Mouse (Mus musculus) lung, postnatal 0 days (tissue): ENCODE results near the gene Synpo2l. TPM values are rescaled to one million over a fixed set of nuclear protein-coding genes. Genes with fewer than 3 reads are reported as not detected.

Experiments
- ATAC-seq: fragments of 200-750 bp; cut with Nextera tagmentation; 2 replicates; pipeline ENCODE4 v1.8.0; 2017; ENCODE audit warnings: moderate library complexity
- DNase-seq: peaks from one replicate; pipeline ENCODE4 v3.0.0-alpha.2; 2016; ENCODE audit warnings: low spot score
- H3K27ac ChIP-seq: fragments of 300-500 bp; sonication (generic); 2 replicates; pipeline ENCODE4 v1.5.1; 2014; ENCODE audit warnings: antibody characterized with exemption, mild to moderate bottlenecking, low read length, mixed read lengths
- H3K27me3 ChIP-seq: fragments of 300-500 bp; sonication (generic); replicated peaks from 2 replicates; pipeline ENCODE4 v1.6.1; 2014; ENCODE audit warnings: low read length, mixed read lengths; ENCODE audit not compliant: insufficient read depth
- H3K36me3 ChIP-seq: fragments of 300-500 bp; sonication (generic); 2 replicates; pipeline ENCODE4 v1.6.1; 2014; ENCODE audit warnings: low read length, mixed read lengths; ENCODE audit not compliant: insufficient read depth
- H3K4me1 ChIP-seq: fragments of 300-500 bp; sonication (generic); 2 replicates; pipeline ENCODE4 v1.6.1; 2014; ENCODE audit warnings: antibody characterized with exemption, low read depth, low read length, mixed read lengths; ENCODE audit not compliant: insufficient read depth
- H3K4me2 ChIP-seq: fragments of 300-500 bp; sonication (generic); replicated peaks from 2 replicates; pipeline ENCODE4 v1.6.1; 2014; ENCODE audit warnings: low read depth, mild to moderate bottlenecking, low read length, moderate library complexity, mixed read lengths
- H3K4me3 ChIP-seq: fragments of 300-500 bp; sonication (generic); 2 replicates; pipeline ENCODE4 v1.5.1; 2014; ENCODE audit warnings: low read depth, low read length
- H3K9ac ChIP-seq: fragments of 300-500 bp; sonication (generic); replicated peaks from 2 replicates; pipeline ENCODE4 v1.6.1; 2014; ENCODE audit warnings: low read depth, mild to moderate bottlenecking
- H3K9me3 ChIP-seq: fragments of 300-500 bp; sonication (generic); 2 replicates; pipeline ENCODE4 v1.6.1; 2016; ENCODE audit warnings: low read length, mixed read lengths
- CTCF ChIP-seq: IDR thresholded peaks from 2 replicates; pipeline ENCODE4 v1.5.1; 2016; ENCODE audit warnings: antibody characterized with exemption, mild to moderate bottlenecking
- EP300 ChIP-seq: IDR thresholded peaks from 2 replicates; pipeline ENCODE4 v1.6.1; 2016; ENCODE audit warnings: antibody characterized with exemption, mild to moderate bottlenecking, control low read depth
- WGBS: fragments of 180-500 bp; shearing (Covaris S2); extraction: QIAGEN DNeasy Blood & Tissue Kit; methylation state at CpG from one replicate; pipeline ENCODE4 v1.1.7; 2014; 5-methylcytosine and 5-hydroxymethylcytosine counted together
- polyA plus RNA-seq: library from polyadenylated mRNA; unstranded; fragments of >200 nt; fragmentation: Nextera tagmentation; extraction: Ambion mirVana; gene quantifications from 2 replicates; pipeline ENCODE4 v1.2.1, GENCODE M21; 2015

The Synpo2l gene
- polyA plus RNA-seq, 1 experiment from 2014 or later = 0.63 TPM

DNA sequence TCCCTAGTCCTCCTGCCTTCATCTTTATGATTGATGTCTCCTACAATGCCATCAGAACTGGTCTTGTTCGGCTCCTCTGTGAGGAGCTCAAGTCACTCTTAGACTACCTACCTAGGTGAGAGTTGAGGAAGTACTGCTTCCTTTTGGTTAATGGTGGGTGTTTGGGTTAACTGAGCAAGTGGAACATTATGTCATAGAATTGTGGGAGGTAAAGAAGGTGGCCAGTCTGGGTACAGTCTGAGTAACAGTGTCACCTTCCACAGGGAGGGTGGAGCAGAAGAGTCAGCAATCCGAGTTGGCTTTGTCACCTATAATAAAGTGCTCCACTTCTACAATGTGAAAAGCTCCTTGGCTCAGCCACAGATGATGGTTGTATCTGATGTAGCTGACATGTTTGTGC lies 20.9 kb upstream of the Synpo2l start:
- Histone ChIP-seq H3K27ac (no peak overlapping the region), H3K9me3 (no peaks in the 10 kb centered on the region), H3K4me3 (no peak overlapping the region), H3K4me2 (no peak overlapping the region), H3K27me3 (no peaks in the 10 kb centered on the region), H3K9ac (no peak overlapping the region), H3K4me1 (no peaks in the 10 kb centered on the region; the same call in 1 of the 2 replicates), H3K36me3 (peaks cover 60% of the 10 kb centered on the region)
- WGBS = 83% methylated on average over 2 of the region's 2 CpGs
- ATAC-seq (no peak), DNase-seq (no peak)
- no peak for TF ChIP-seq CTCF

DNA sequence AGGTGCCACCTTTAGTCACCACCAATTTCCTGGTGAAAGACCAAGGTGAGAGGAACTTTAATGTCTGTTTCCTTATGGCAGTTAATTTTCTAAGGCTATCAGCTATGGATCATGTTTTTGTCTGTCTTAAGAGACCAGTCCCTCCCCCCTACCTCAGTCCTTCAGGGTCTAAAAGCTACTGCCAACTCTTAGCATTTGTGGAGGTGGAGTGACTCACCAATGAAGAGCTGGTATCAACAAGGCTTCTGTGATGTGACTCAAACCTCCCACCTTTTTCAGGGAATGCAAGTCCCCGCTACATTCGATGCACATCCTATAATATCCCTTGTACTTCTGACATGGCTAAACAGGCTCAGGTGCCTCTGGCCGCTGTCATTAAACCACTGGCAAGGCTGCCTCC lies 18.4 kb upstream of the Synpo2l start:
- Histone ChIP-seq H3K4me3 (no peak overlapping the region), H3K4me1 (no peaks in the 10 kb centered on the region), H3K4me2 (no peak overlapping the region), H3K36me3 (peaks cover 76% of the 10 kb centered on the region), H3K9me3 (no peaks in the 10 kb centered on the region), H3K27me3 (no peaks in the 10 kb centered on the region), H3K27ac (no peak overlapping the region), H3K9ac (no peak overlapping the region)
- 96% methylated on average over 3 of the region's 3 CpGs for WGBS
- no peak for ATAC-seq
- TF ChIP-seq EP300 (no peak), CTCF (no peak)
- DNase-seq = no peak

DNA sequence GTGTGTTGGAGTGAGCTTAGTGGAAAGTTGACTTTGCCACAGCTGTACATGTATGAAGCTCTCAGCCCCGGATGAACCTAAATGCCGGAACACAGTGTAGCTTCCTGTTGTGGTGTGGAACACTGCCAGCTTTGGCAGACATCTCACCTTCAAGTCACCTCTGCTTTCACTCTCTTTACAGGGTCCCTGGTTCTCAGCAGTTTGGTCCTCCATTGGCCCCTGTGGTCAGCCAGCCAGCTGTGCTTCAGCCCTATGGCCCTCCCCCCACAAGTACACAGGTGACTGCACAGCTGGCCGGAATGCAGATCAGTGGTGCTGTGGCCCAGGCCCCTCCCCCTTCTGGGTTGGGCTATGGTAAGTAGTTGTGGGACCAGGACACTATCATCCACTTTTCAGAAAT lies 14.3 kb upstream of the Synpo2l start:
- DNase-seq = no peak
- TF ChIP-seq EP300 (no peak), CTCF (no peak)
- WGBS = 52% methylated on average over 3 of the region's 3 CpGs

DNA sequence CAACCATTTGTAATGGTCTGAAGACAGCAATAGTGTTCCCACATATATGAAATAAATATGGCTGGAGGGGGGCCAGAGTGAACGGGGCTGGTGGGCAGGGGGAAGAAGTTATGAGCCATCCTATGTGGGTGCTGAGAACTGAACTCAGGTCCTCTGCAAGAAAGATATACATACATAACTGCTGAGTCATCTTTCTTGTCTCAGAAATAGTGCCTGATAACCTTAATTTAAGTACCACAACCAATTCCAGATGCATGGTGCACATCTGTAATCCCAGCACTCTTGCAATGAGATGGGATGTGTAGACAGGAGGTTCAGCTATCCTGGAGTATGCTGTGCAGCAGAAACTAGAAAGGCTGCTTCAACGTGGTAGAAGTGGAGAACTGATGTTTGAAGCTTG lies 13.6 kb upstream of the Synpo2l start:
- DNase-seq (no peak), ATAC-seq (no peak)
- Histone ChIP-seq H3K4me3 (no peak overlapping the region), H3K27me3 (no peaks in the 10 kb centered on the region), H3K9me3 (no peaks in the 10 kb centered on the region), H3K4me2 (no peak overlapping the region), H3K36me3 (peaks cover 66% of the 10 kb centered on the region), H3K4me1 (no peaks in the 10 kb centered on the region), H3K9ac (no peak overlapping the region), H3K27ac (no peak overlapping the region)
- TF ChIP-seq EP300 (no peak), CTCF (no peak)
- WGBS = 93% methylated on average over 2 of the region's 2 CpGs

More for the DNA sequence above, 14.3 kb upstream of the Synpo2l start:
- no peaks in the 10 kb centered on the region for H3K9me3 ChIP-seq
- H3K27me3 ChIP-seq = no peaks in the 10 kb centered on the region
- peaks cover 74% of the 10 kb centered on the region for H3K36me3 ChIP-seq
- no peak overlapping the region for H3K27ac ChIP-seq
- no peak overlapping the region for H3K9ac ChIP-seq
- no peaks in the 10 kb centered on the region for H3K4me1 ChIP-seq
- H3K4me2 ChIP-seq = no peak overlapping the region
- H3K4me3 ChIP-seq = no peak overlapping the region
- peak; percentile 30; the same call in 1 of the 2 replicates for ATAC-seq

DNA sequence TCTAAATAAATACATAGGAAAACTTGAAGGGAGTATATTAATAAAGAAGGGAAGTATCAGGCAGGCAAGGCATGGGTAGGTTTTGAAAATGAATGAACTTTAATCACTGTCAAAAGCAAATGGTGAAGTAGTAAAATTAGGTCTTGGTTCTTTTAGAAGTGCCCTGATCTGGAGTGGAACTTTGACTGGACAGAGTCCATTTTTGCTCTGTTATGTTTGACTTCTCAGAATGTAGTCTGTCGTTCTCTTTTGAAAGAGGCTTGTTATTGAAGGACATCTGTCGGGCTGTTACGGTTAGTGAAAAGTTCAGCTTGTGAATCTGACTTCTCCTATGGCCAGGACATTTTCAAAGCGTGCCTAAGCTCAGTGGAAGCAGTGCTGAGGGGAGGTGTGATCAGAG lies 9.8 kb upstream of the Synpo2l start:
- TF ChIP-seq EP300 (no peak), CTCF (no peak)
- H3K27ac ChIP-seq = no peak overlapping the region
- no peak for ATAC-seq

DNA sequence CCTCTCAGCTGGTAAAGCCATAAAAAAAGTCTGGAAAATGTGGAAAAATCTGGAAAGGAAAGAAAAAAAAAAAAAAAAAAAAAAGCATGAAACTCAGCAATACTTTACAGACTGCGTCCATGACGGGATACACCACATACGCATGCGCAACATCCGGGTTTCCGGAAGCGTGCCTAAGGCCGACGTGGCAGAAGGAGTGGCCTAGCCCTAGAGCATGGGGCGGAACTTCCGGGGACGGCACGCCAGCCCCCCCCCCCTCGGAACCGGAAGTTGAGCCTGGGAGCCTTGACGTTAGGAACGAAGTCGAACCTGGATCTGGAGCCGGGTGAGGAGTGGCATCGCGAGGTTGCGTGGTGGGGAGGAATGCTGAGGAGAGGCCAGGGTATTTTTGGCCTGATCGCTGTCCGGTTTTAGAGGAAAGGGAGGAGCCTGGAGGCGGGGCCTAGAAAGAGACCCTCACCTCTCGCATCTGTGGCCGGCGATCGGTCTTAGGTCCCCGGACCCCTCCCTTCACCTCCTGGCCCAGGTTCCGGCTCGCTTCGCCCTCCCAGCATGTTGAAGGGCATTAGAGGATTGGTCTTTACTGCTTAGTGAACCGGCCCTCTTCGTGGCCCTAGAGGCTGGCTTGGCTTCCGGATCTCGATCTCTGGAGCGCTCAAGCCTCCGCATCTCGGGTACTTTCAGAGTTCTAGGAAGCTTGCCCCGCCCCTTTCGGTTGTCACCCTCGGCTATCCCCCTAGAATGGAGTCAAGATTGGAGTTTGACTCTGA lies 6.1 kb upstream of the Synpo2l start, which contains the start of gene Sec24c:
Gene Sec24c (plus strand): TSS at position 245 of the 770 bp plus-strand sequence.
- no peak for TF ChIP-seq CTCF
- TF ChIP-seq EP300 = no peak; the same call in none of the 2 replicates
- WGBS = under 1% methylated on average over 43 of the region's 43 CpGs
- H3K36me3 ChIP-seq = peaks cover 18% of the 10 kb centered on the region; the same call in 1 of the 2 replicates
- H3K4me1 ChIP-seq = peaks cover 8% of the 10 kb centered on the region; the same call in 1 of the 2 replicates
- H3K9me3 ChIP-seq = no peaks in the 10 kb centered on the region
- H3K4me2 ChIP-seq = peak within 1 kb of the TSS; percentile 76
- peak within 1 kb of the TSS; percentile 85 for H3K9ac ChIP-seq
- ATAC-seq = peak; percentile 97
- H3K4me3 ChIP-seq = peak within 1 kb of the TSS; percentile 71
- peak; percentile 98 for DNase-seq
- peak within 1 kb of the TSS; percentile 97 for H3K27ac ChIP-seq
- no peaks in the 10 kb centered on the region for H3K27me3 ChIP-seq

More for the DNA sequence above, 9.8 kb upstream of the Synpo2l start:
- DNase-seq = no peak
- Histone ChIP-seq H3K36me3 (peaks cover 42% of the 10 kb centered on the region), H3K4me2 (no peak overlapping the region), H3K9ac (no peak overlapping the region), H3K9me3 (no peaks in the 10 kb centered on the region), H3K4me3 (no peak overlapping the region), H3K4me1 (peaks cover 8% of the 10 kb centered on the region; the same call in 1 of the 2 replicates), H3K27me3 (no peaks in the 10 kb centered on the region)
- WGBS = 92% methylated on average over 4 of the region's 4 CpGs
